Mouse (Mus musculus) CH12.LX (cell line): ENCODE measurements around the gene Bcat1. TPM values are rescaled to one million over a fixed set of nuclear protein-coding genes. Genes with fewer than 3 reads are reported as not detected.
A peak's percentile ranks its signal among the peaks of the same experiment; 100 is the strongest.

Experiments used
- DNase-seq: peaks from one replicate; pipeline ENCODE4 v3.0.0-alpha.2; 2013; ENCODE audit errors: extremely low read depth
- H3K27ac ChIP-seq: 2 replicates; pipeline ENCODE4 v1.5.1; 2012; ENCODE audit warnings: low read depth, mild to moderate bottlenecking, control low read depth, moderate library complexity; ENCODE audit not compliant: insufficient read depth
- H3K27me3 ChIP-seq: replicated peaks from 2 replicates; pipeline ENCODE3; 2012; ENCODE audit warnings: inconsistent platforms
- H3K36me3 ChIP-seq, 2 experiments: replicated peaks in 1 of 2; 2 replicates each; pipeline versions ENCODE3 to v1.6.1; 2012; ENCODE audit warnings: inconsistent platforms in 1 of 2, low read length in 1 of 2, mild to moderate bottlenecking in 1 of 2, mixed read lengths in 1 of 2, moderate library complexity in 1 of 2; ENCODE audit not compliant: control insufficient read depth in 1 of 2, insufficient read depth in 1 of 2
- H3K4me1 ChIP-seq, 2 experiments: 2 replicates each; pipeline ENCODE4 v1.6.1; 2012; ENCODE audit warnings: inconsistent platforms in 1 of 2, moderate library complexity in 1 of 2; ENCODE audit not compliant: insufficient read depth in 2 of 2, control insufficient read depth in 1 of 2
- H3K4me2 ChIP-seq: 2 replicates; pipeline ENCODE4 v1.6.1; 2012; ENCODE audit warnings: low read depth, mild to moderate bottlenecking, control low read depth; ENCODE audit not compliant: poor library complexity, insufficient read depth, severe bottlenecking
- H3K4me3 ChIP-seq, 3 experiments: fragments of 150-350 bp in 1 of 3; sonication (generic) in 1 of 3; replicated peaks in 1 of 3; 2 replicates each; pipeline versions ENCODE3 to v1.5.1; 2011 to 2012; ENCODE audit warnings: low read depth in 2 of 3, low read length in 2 of 3, mild to moderate bottlenecking in 2 of 3, moderate library complexity in 2 of 3, control low read depth in 1 of 3, improper control_type of control experiment in 1 of 3, inconsistent platforms in 1 of 3, mixed read lengths in 1 of 3; ENCODE audit not compliant: poor library complexity in 1 of 3
- H3K79me2 ChIP-seq: replicated peaks from 2 replicates; pipeline ENCODE4 v1.6.1; 2012; ENCODE audit warnings: mild to moderate bottlenecking, moderate library complexity; ENCODE audit not compliant: control insufficient read depth, poor library complexity, insufficient read depth, severe bottlenecking; ENCODE audit errors: extremely low read depth
- H3K9ac ChIP-seq: 2 replicates; pipeline ENCODE4 v1.6.1; 2012; ENCODE audit warnings: low read depth, mild to moderate bottlenecking, control low read depth, moderate library complexity; ENCODE audit not compliant: insufficient read depth
- H3K9me3 ChIP-seq: replicated peaks from 2 replicates; pipeline ENCODE3; 2012; ENCODE audit warnings: low read length, inconsistent platforms, mixed read lengths
- BHLHE40 ChIP-seq: IDR thresholded peaks from 2 replicates; pipeline ENCODE4 v1.6.1; 2011; ENCODE audit warnings: mild to moderate bottlenecking, low read depth, low read length, improper control_type of control experiment
- CHD1 ChIP-seq: IDR thresholded peaks from 2 replicates; pipeline ENCODE4 v1.6.1; 2012; ENCODE audit warnings: low read depth, low read length, improper control_type of control experiment, inconsistent platforms
- EP300 ChIP-seq: IDR thresholded peaks from 2 replicates; pipeline ENCODE4 v1.6.1; 2011; ENCODE audit warnings: low read length, improper control_type of control experiment
- ETS1 ChIP-seq: conservative IDR thresholded peaks from 2 replicates; pipeline ENCODE4 v1.6.1; 2012; ENCODE audit warnings: low read depth, mild to moderate bottlenecking, inconsistent platforms, low read length, improper control_type of control experiment, moderate library complexity
- GABPA ChIP-seq: IDR thresholded peaks from 2 replicates; pipeline ENCODE4 v1.6.1; 2012; ENCODE audit warnings: low read depth, low read length, improper control_type of control experiment, inconsistent platforms; ENCODE audit not compliant: insufficient replicate concordance
- IRF4 ChIP-seq: IDR thresholded peaks from 2 replicates; pipeline ENCODE4 v1.6.1; 2014; ENCODE audit warnings: low read depth, mild to moderate bottlenecking, inconsistent platforms, low read length, improper control_type of control experiment
- JUN ChIP-seq: IDR thresholded peaks from 2 replicates; pipeline ENCODE4 v1.6.1; 2011; ENCODE audit warnings: low read depth, mild to moderate bottlenecking, low read length, improper control_type of control experiment, moderate library complexity; ENCODE audit not compliant: insufficient read depth
- JUND ChIP-seq: conservative IDR thresholded peaks from 2 replicates; pipeline ENCODE4 v1.6.1; 2011; ENCODE audit warnings: low read depth, low read length, improper control_type of control experiment
- KAT2A ChIP-seq: IDR thresholded peaks from 2 replicates; pipeline ENCODE4 v1.6.1; 2012; ENCODE audit warnings: low read length, improper control_type of control experiment, inconsistent platforms; ENCODE audit not compliant: insufficient replicate concordance
- MAFK ChIP-seq: IDR thresholded peaks from 2 replicates; pipeline ENCODE4 v1.6.1; 2011; ENCODE audit warnings: low read length, improper control_type of control experiment; ENCODE audit not compliant: insufficient replicate concordance
- MAX ChIP-seq: IDR thresholded peaks from 2 replicates; pipeline ENCODE4 v1.6.1; 2011; ENCODE audit warnings: low read length, improper control_type of control experiment
- MAZ ChIP-seq: IDR thresholded peaks from 2 replicates; pipeline ENCODE4 v1.6.1; 2012; ENCODE audit warnings: low read depth, mild to moderate bottlenecking, inconsistent platforms, low read length, improper control_type of control experiment, moderate library complexity
- MXI1 ChIP-seq: IDR thresholded peaks from 2 replicates; pipeline ENCODE4 v1.6.1; 2011; ENCODE audit warnings: mild to moderate bottlenecking, low read depth, low read length, improper control_type of control experiment
- MYC ChIP-seq: IDR thresholded peaks from 2 replicates; pipeline ENCODE4 v1.6.1; 2011; ENCODE audit warnings: low read depth, mild to moderate bottlenecking, improper control_type of control experiment, low read length
- NRF1 ChIP-seq: IDR thresholded peaks from 2 replicates; pipeline ENCODE4 v1.6.1; 2014; ENCODE audit warnings: low read depth, mild to moderate bottlenecking, inconsistent platforms, low read length, improper control_type of control experiment, moderate library complexity
- POLR2A ChIP-seq: IDR thresholded peaks from 2 replicates; pipeline ENCODE4 v1.6.1; 2011; ENCODE audit warnings: low read depth, mild to moderate bottlenecking, improper control_type of control experiment, low read length
- POLR2AphosphoS2 ChIP-seq: IDR thresholded peaks from 2 replicates; pipeline ENCODE4 v1.6.1; 2011; ENCODE audit warnings: low read depth, low read length, improper control_type of control experiment
- RAD21 ChIP-seq: IDR thresholded peaks from 2 replicates; pipeline ENCODE4 v1.6.1; 2011; ENCODE audit warnings: low read depth, mild to moderate bottlenecking, low read length, improper control_type of control experiment, moderate library complexity
- SIN3A ChIP-seq: IDR thresholded peaks from 2 replicates; pipeline ENCODE4 v1.6.1; 2012; ENCODE audit warnings: low read length, improper control_type of control experiment, inconsistent platforms
- SMC3 ChIP-seq: IDR thresholded peaks from 2 replicates; pipeline ENCODE4 v1.6.1; 2011; ENCODE audit warnings: low read depth, low read length, improper control_type of control experiment
- TBP ChIP-seq: conservative IDR thresholded peaks from 2 replicates; pipeline ENCODE4 v1.6.1; 2011; ENCODE audit warnings: low read depth, low read length, improper control_type of control experiment
- TCF12 ChIP-seq: IDR thresholded peaks from 2 replicates; pipeline ENCODE4 v1.6.1; 2014; ENCODE audit warnings: low read depth, mild to moderate bottlenecking, inconsistent platforms, low read length, improper control_type of control experiment
- UBTF ChIP-seq: IDR thresholded peaks from 2 replicates; pipeline ENCODE4 v1.6.1; 2012; ENCODE audit warnings: low read depth, mild to moderate bottlenecking, inconsistent platforms, low read length, improper control_type of control experiment, moderate library complexity
- USF1 ChIP-seq: IDR thresholded peaks from 2 replicates; pipeline ENCODE4 v1.6.1; 2014; ENCODE audit warnings: low read depth, mild to moderate bottlenecking, inconsistent platforms, low read length, improper control_type of control experiment
- ZNF384 ChIP-seq: IDR thresholded peaks from 2 replicates; pipeline ENCODE4 v1.6.1; 2012; ENCODE audit warnings: low read depth, low read length, improper control_type of control experiment, inconsistent platforms
- dilution Hi-C: fragments of 300-500 bp; cut with MboI; formaldehyde crosslinking; loops from 2 replicates; pipeline ENCODE4 v1.14.3; 2020; ENCODE audit warnings: low sequenced_read_pairs; ENCODE audit not compliant: extremely low pct_unique_long_range_greater_than_20kb, extremely low pct_ligation_motif_present
- in situ Hi-C: fragments of 300-500 bp; cut with MboI; formaldehyde crosslinking; loops from 3 replicates; pipeline ENCODE4 v1.14.3; 2019; ENCODE audit warnings: low sequenced_read_pairs, low pct_ligation_motif_present, low pct_unique_long_range_greater_than_20kb, mixed read lengths
- polyA plus RNA-seq: library from polyadenylated mRNA; unstranded; fragments of >175 nt; gene quantifications from 2 replicates; pipeline ENCODE4 v1.2.1, GENCODE M21; 2012; ENCODE audit warnings: low read depth; ENCODE audit not compliant: insufficient read length
- total RNA-seq, 2 experiments: library from RNA; depleted of rRNA; stranded (reverse); fragments of 300-350 nt in 1 of 2; fragments of >200 nt in 1 of 2; gene quantifications; 2 replicates each; pipeline ENCODE4 v1.2.3; 2012 to 2014

The Bcat1 gene
- total and polyA plus RNA-seq, 3 experiments = 141 to 199 (median 176) TPM

DNA sequence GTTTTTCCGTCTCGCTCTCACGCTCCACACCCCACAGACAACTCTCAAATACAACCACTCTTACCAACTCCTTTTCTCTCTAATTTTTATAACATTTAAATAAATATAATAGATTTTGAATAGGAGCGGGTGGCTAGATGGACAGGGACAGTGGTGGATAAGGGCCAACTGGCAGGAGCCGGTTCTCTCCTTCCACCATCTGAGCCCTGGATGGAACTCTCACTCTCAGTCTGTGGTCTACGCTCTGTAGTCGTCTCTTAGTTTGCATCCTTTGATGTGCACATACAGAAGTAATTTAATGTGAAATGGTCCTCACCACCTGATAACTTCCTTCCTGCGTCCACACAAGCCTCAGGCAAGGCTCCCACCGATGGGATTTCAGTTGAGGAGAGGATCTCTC, 302 bp upstream of the Bcat1 start:
- dilution Hi-C loops (no loop called here), in situ Hi-C loops (no loop called here)
- H3K9me3 ChIP-seq = no peaks in the 10 kb centered on the region
- no peaks in the 10 kb centered on the region for H3K27me3 ChIP-seq
- H3K4me2 ChIP-seq = peak overlapping the region; percentile 95
- H3K27ac ChIP-seq = no peak overlapping the region
- H3K4me1 ChIP-seq = peaks cover 4 to 27% of the 10 kb centered on the region in 2 experiments; a peak in 3 of 4 replicates
- peaks cover 2 to 14% of the 10 kb centered on the region in 2 experiments for H3K36me3 ChIP-seq
- TF ChIP-seq NRF1 (no peak), SMC3 (no peak), IRF4 (no peak), EP300 (peak; percentile 8; the same call in 1 of the 2 replicates), TBP (no peak), UBTF (peak; percentile 2; the same call in 1 of the 2 replicates)
- H3K9ac ChIP-seq = peak overlapping the region; percentile 82
- peak overlapping the region in 2 of 3 experiments; percentile 74 to 88 for H3K4me3 ChIP-seq
- peaks cover 42% of the 10 kb centered on the region for H3K79me2 ChIP-seq
- DNase-seq = no peak

DNA sequence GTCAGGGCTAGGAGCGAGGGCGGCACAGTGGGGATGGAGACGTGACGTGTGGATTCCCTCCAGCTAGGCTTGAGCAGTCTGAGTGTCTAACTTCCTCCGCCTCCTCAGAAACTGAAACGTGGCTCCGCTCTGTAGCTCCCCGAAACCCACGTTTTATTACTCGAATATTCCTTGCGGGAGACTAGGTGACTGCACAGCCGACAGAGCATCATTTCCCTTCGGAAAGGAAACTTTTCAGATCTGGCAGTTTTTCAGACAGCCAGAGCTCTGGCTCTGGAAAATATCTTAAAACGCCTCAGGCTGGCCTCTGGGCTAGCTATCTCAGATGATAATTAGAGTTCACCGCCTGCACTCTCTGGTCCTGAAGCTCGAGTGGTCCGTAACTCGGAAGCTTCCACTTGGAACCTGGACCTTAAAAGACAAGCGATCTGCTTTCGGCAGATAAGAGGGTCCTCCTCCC, 866 bp downstream of the Bcat1 start:
- H3K27me3 ChIP-seq = no peaks in the 10 kb centered on the region
- in situ Hi-C loops = no loop called here

DNA sequence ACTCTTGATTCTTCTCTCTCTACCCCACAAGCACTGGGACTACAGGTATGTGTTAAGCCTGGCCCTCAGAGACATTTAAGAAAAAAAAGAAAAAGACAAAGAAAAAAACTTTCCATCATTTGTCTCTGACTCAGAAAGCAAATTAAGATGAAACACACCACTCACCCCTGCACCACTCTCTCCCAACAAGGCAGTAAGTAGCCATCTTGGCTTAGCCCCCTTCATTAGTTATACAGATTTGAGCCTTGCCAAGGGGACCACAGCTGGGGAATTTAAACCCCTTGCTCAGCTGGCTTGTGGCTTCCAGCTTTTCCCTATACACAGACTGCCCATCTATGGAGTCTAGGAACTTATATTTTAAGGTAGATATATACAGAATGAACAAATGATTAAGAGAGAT, 1.5 kb downstream of the Bcat1 start:
- Histone ChIP-seq H3K9me3 (no peaks in the 10 kb centered on the region), H3K27me3 (no peaks in the 10 kb centered on the region), H3K4me2 (peak overlapping the region; percentile 99), H3K36me3 (peaks cover 2 to 19% of the 10 kb centered on the region in 2 experiments), H3K9ac (peak overlapping the region; percentile 82), H3K79me2 (peaks cover 59% of the 10 kb centered on the region), H3K27ac (no peak overlapping the region), H3K4me1 (peaks cover 4 to 37% of the 10 kb centered on the region in 2 experiments; a peak in 3 of 4 replicates), H3K4me3 (peak overlapping the region; percentile 53 to 88 (median 74))
- in situ Hi-C loops (no loop called here), dilution Hi-C loops (no loop called here)
- peak; percentile 58 for DNase-seq
- TF ChIP-seq POLR2AphosphoS2 (no peak), MAZ (no peak), POLR2A (no peak), MAX (no peak), CHD1 (peak; percentile 83; the same call in 1 of the 2 replicates), SIN3A (no peak; the same call in 1 of the 2 replicates), MAFK (no peak), JUN (no peak), GABPA (no peak), KAT2A (no peak), MXI1 (no peak), TBP (no peak), RAD21 (no peak), ETS1 (peak; percentile 16; the same call in 1 of the 2 replicates), EP300 (0 out of 2 replicates have a peak, but pooled peaks have one; percentile 11), ZNF384 (peak; percentile 82)

More for the DNA sequence above, 866 bp downstream of the Bcat1 start:
- peak overlapping the region; percentile 82 for H3K9ac ChIP-seq
- no peaks in the 10 kb centered on the region for H3K9me3 ChIP-seq
- H3K79me2 ChIP-seq = peaks cover 52% of the 10 kb centered on the region
- DNase-seq = peak; percentile 71
- H3K4me3 ChIP-seq = peak overlapping the region; percentile 74 to 95 (median 88)
- H3K36me3 ChIP-seq = peaks cover 2 to 14% of the 10 kb centered on the region in 2 experiments
- peak; percentile 28; the same call in 1 of the 2 replicates for TF ChIP-seq MXI1
- TF ChIP-seq GABPA = no peak
- TF ChIP-seq BHLHE40 = peak; percentile 48
- TF ChIP-seq IRF4 = no peak; the same call in 1 of the 2 replicates
- no peak for TF ChIP-seq POLR2AphosphoS2
- TF ChIP-seq JUND = no peak
- peak; percentile 82 for TF ChIP-seq TBP
- TF ChIP-seq USF1 = no peak
- peak; percentile 71 for TF ChIP-seq POLR2A
- TF ChIP-seq MYC = peak; percentile 71
- TF ChIP-seq TCF12 = peak; percentile 8; the same call in 1 of the 2 replicates
- TF ChIP-seq NRF1 = 0 out of 2 replicates have a peak, but pooled peaks have one; percentile 13
- TF ChIP-seq, all 38 proteins: peak for 7
- dilution Hi-C loops = no loop called here
- peaks cover 4 to 30% of the 10 kb centered on the region in 2 experiments; a peak in 3 of 4 replicates for H3K4me1 ChIP-seq
- peak overlapping the region; percentile 39; the same call in 1 of the 2 replicates for H3K4me2 ChIP-seq
- H3K27ac ChIP-seq = peak overlapping the region; percentile 70
